13 mouse cellular contexts compared by ENCODE assay signal in the genomic region with DNA sequence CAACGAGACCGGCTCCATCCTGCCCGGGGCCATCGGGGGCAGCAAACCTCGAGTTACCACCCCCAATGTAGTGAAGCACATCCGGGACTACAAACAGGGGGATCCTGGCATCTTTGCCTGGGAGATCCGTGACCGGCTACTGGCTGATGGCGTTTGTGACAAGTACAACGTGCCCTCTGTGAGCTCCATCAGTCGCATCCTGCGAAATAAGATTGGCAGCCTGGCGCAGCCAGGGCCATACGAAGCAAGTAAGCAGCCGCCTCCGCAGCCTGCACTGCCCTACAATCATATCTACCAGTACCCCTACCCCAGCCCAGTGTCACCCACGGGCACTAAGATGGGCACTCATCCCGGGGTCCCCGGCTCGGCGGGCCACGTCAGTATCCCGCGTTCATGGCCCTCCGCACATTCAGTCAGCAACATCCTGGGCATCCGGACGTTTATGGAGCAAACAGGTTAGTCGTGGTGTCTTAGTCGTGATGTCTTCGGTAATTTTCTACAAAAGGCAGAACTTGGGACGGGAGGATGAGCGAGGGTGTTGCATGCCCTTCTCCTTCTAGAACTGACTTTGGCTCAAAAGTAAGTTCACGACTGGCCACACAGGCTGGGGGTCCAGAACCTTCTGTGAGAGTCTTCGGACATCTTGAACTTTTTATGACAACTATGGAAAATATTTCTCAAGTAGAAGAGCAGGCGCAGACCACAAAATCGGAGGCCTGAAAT. TPM values are rescaled to one million over a fixed set of nuclear protein-coding genes. Genes with fewer than 3 reads are reported as not detected.
DNase-seq lines count a peak whose midpoint lies in the region; ATAC-seq and TF ChIP-seq lines count a peak whose summit lies in the region.
"Had no signal": no experiment of that assay in that cellular context is flagged by ENCODE, and none has a peak within 500 bp of the region (broad histone marks: within the 10 kb centered on the region; RNA-seq: fewer than 3 reads in every experiment).

No protein-coding gene starts in this region.

- ATAC-seq in forebrain, embryonic 12.5 days (ENCODE audit: low FRiP score): no peak
- ATAC-seq in forebrain, embryonic 16.5 days: no peak
- ATAC-seq in kidney, embryonic 15.5 days (replicated peaks; ENCODE audit: low FRiP score): no peak
- no peak for ATAC-seq in neural tube, embryonic 11.5 days (ENCODE audit: insufficient read depth, low FRiP score, low TSS enrichment)
- ATAC-seq in activated CD4-positive, CD25-positive, alpha-beta regulatory T cell, adult 4 months: no peak
- ATAC-seq in liver, postnatal 0 days: no peak

- no peak overlapping the region for H3K4me2 ChIP-seq in forebrain, embryonic 12.5 days
- no peak overlapping the region for H3K4me2 ChIP-seq in forebrain, embryonic 16.5 days (ENCODE audit: low read length)
- peak overlapping the region; percentile 56; the same call in 1 of the 2 replicates for H3K4me2 ChIP-seq in kidney, embryonic 15.5 days
- peak overlapping the region; percentile 36 for H3K4me2 ChIP-seq in neural tube, embryonic 11.5 days (ENCODE audit: low read depth)
- no peak overlapping the region for H3K4me2 ChIP-seq in liver, postnatal 0 days (ENCODE audit: low read depth, low read length)

- WGBS in forebrain, embryonic 12.5 days: 1% methylated on average over 36 of the region's 36 CpGs
- 1% methylated on average over 36 of the region's 36 CpGs for WGBS in forebrain, embryonic 16.5 days
- 1% methylated on average over 36 of the region's 36 CpGs for WGBS in kidney, embryonic 15.5 days
- under 1% methylated on average over 36 of the region's 36 CpGs for WGBS in neural tube, embryonic 11.5 days
- WGBS in liver, postnatal 0 days (ENCODE audit: insufficient replicate concordance): 3% methylated on average over 36 of the region's 36 CpGs

- no peak for DNase-seq in kidney, adult 18-20 months
- DNase-seq in neural tube, embryonic 11.5 days (ENCODE audit: low spot score): peak; percentile 45
- no peak for DNase-seq in liver, postnatal 0 days
- DNase-seq: adrenal gland, postnatal 14 days; B cell, adult 2 months; cerebellum, adult 18-20 months had no signal

- 0 out of 2 replicates have a peak overlapping the region, but pooled peaks have one; percentile 32 for H3K4me3 ChIP-seq in forebrain, embryonic 12.5 days (replicated peaks)
- no peak overlapping the region for H3K4me3 ChIP-seq in forebrain, embryonic 16.5 days (replicated peaks; ENCODE audit: low read length)
- H3K4me3 ChIP-seq in kidney, embryonic 15.5 days (replicated peaks): 0 out of 2 replicates have a peak overlapping the region, but pooled peaks have one; percentile 34
- peak overlapping the region; percentile 41 for H3K4me3 ChIP-seq in embryonic fibroblast, embryonic 13.5 days (ENCODE audit: insufficient read depth, low read length)
- peak overlapping the region; percentile 35 for H3K4me3 ChIP-seq in neural tube, embryonic 11.5 days (ENCODE audit: low read depth, low read length)
- no peak overlapping the region for H3K4me3 ChIP-seq in liver, postnatal 0 days (ENCODE audit: low read depth, low read length)

- TF ChIP-seq CTCF in embryonic fibroblast, embryonic 13.5 days (IDR thresholded peaks at IDR 0.05; ENCODE audit: borderline replicate concordance, insufficient read depth, low read length): no peak
- no peak for TF ChIP-seq CTCF in liver, postnatal 0 days (IDR thresholded peaks at IDR 0.05; ENCODE audit: low read depth)

- TF ChIP-seq POLR2A in embryonic fibroblast, embryonic 13.5 days (IDR thresholded peaks at IDR 0.05; ENCODE audit: low read depth, low read length): no peak

- no peak overlapping the region for H3K9ac ChIP-seq in forebrain, embryonic 12.5 days
- no peak overlapping the region for H3K9ac ChIP-seq in forebrain, embryonic 16.5 days (replicated peaks; ENCODE audit: low read depth, low read length)
- H3K9ac ChIP-seq in kidney, embryonic 15.5 days: no peak overlapping the region
- H3K9ac ChIP-seq in neural tube, embryonic 11.5 days (ENCODE audit: low read length): no peak overlapping the region
- no peak overlapping the region for H3K9ac ChIP-seq in liver, postnatal 0 days (replicated peaks)
- H3K9ac ChIP-seq: stomach, embryonic 15.5 days had no signal

- peaks cover 18% of the 10 kb centered on the region for H3K4me1 ChIP-seq in forebrain, embryonic 12.5 days
- H3K4me1 ChIP-seq in forebrain, embryonic 16.5 days (replicated peaks; ENCODE audit: control insufficient read depth, insufficient read depth, low read length): peaks cover 14% of the 10 kb centered on the region
- H3K4me1 ChIP-seq in kidney, embryonic 15.5 days: peaks cover 21% of the 10 kb centered on the region
- H3K4me1 ChIP-seq in embryonic fibroblast, embryonic 13.5 days (ENCODE audit: control insufficient read depth, insufficient read depth, low read length): no peaks in the 10 kb centered on the region
- H3K4me1 ChIP-seq in neural tube, embryonic 11.5 days (ENCODE audit: control insufficient read depth, insufficient read depth, low read length): no peaks in the 10 kb centered on the region
- H3K4me1 ChIP-seq in liver, postnatal 0 days (ENCODE audit: insufficient read depth): no peaks in the 10 kb centered on the region

- no peak for TF ChIP-seq EP300 in liver, postnatal 0 days (IDR thresholded peaks at IDR 0.05; ENCODE audit: low read depth)

- H3K27ac ChIP-seq in forebrain, embryonic 12.5 days: no peak overlapping the region
- H3K27ac ChIP-seq in forebrain, embryonic 16.5 days (ENCODE audit: low read length): no peak overlapping the region
- no peak overlapping the region for H3K27ac ChIP-seq in kidney, embryonic 15.5 days
- no peak overlapping the region for H3K27ac ChIP-seq in embryonic fibroblast, embryonic 13.5 days (ENCODE audit: insufficient read depth, low read length)
- H3K27ac ChIP-seq in neural tube, embryonic 11.5 days (ENCODE audit: low read depth, low read length): no peak overlapping the region
- no peak overlapping the region for H3K27ac ChIP-seq in liver, postnatal 0 days (ENCODE audit: low read depth)
- H3K27ac ChIP-seq: stomach, embryonic 15.5 days had no signal

- H3K27me3 ChIP-seq in forebrain, embryonic 12.5 days: peaks cover 92% of the 10 kb centered on the region
- peaks cover 79% of the 10 kb centered on the region for H3K27me3 ChIP-seq in forebrain, embryonic 16.5 days (replicated peaks; ENCODE audit: control insufficient read depth, insufficient read depth, low read length)
- H3K27me3 ChIP-seq in kidney, embryonic 15.5 days: peaks cover 94% of the 10 kb centered on the region
- peaks cover 92% of the 10 kb centered on the region for H3K27me3 ChIP-seq in neural tube, embryonic 11.5 days (ENCODE audit: control insufficient read depth, insufficient read depth, low read length)
- peaks cover 89% of the 10 kb centered on the region for H3K27me3 ChIP-seq in liver, postnatal 0 days (ENCODE audit: insufficient read depth, low read length)

- no peaks in the 10 kb centered on the region for H3K36me3 ChIP-seq in forebrain, embryonic 12.5 days (replicated peaks)
- no peaks in the 10 kb centered on the region for H3K36me3 ChIP-seq in forebrain, embryonic 16.5 days (ENCODE audit: control insufficient read depth, insufficient read depth)
- H3K36me3 ChIP-seq in kidney, embryonic 15.5 days: no peaks in the 10 kb centered on the region
- no peaks in the 10 kb centered on the region for H3K36me3 ChIP-seq in neural tube, embryonic 11.5 days (ENCODE audit: control insufficient read depth, insufficient read depth, low read length)
- H3K36me3 ChIP-seq in liver, postnatal 0 days (replicated peaks; ENCODE audit: insufficient read depth, low read length): no peaks in the 10 kb centered on the region
- H3K36me3 ChIP-seq: stomach, embryonic 15.5 days had no signal

- no peaks in the 10 kb centered on the region for H3K9me3 ChIP-seq in forebrain, embryonic 12.5 days
- no peaks in the 10 kb centered on the region for H3K9me3 ChIP-seq in forebrain, embryonic 16.5 days (ENCODE audit: control insufficient read depth, low read length)
- no peaks in the 10 kb centered on the region for H3K9me3 ChIP-seq in kidney, embryonic 15.5 days (replicated peaks)
- H3K9me3 ChIP-seq in neural tube, embryonic 11.5 days (ENCODE audit: control insufficient read depth, low read length): no peaks in the 10 kb centered on the region
- no peaks in the 10 kb centered on the region for H3K9me3 ChIP-seq in liver, postnatal 0 days (ENCODE audit: low read length)
- H3K9me3 ChIP-seq: stomach, embryonic 15.5 days had no signal

RNA-seq across cellular contexts. Expression of gene Pax1, which starts 4.3 kb away (rescaled TPM):
- polyA plus RNA-seq in forebrain, embryonic 12.5 days (2016; fragmentation: Nextera tagmentation; extraction: Ambion mirVana): 1.4 and 2.2 TPM in 2 replicates
- polyA plus RNA-seq in forebrain, embryonic 16.5 days (2015; fragmentation: Nextera tagmentation; extraction: Ambion mirVana): not detected in 2 replicates
- polyA plus RNA-seq in kidney, embryonic 15.5 days (2015; fragmentation: Nextera tagmentation; extraction: Ambion mirVana): 0.22 and 0.32 TPM in 2 replicates
- 6.9 and 13.6 TPM in 2 replicates for polyA plus RNA-seq in embryonic fibroblast, embryonic 13.5 days (2011; ENCODE audit: insufficient read length, low read depth, missing spikeins)
- 17.0 and 26.4 TPM in 2 replicates for polyA plus RNA-seq in neural tube, embryonic 11.5 days (2014; fragmentation: Nextera tagmentation; extraction: Ambion mirVana)
- not detected for polyA plus RNA-seq in activated CD4-positive, CD25-positive, alpha-beta regulatory T cell, adult 4 months (2017; shearing (Covaris generic))
- polyA plus RNA-seq in liver, postnatal 0 days (2015; fragmentation: Nextera tagmentation; extraction: Ambion mirVana): 0.04 TPM in 1 of 2 replicates, not detected in the other
- polyA plus RNA-seq: lung, postnatal 0 days; stomach, embryonic 15.5 days had no signal

Comparison
In these comparisons a context has a peak if more than half of its experiments do, and no peak if none do; other contexts are left out.
1. H3K4me3 ChIP-seq: peak in forebrain, embryonic 12.5 days (single experiment), kidney, embryonic 15.5 days (single experiment), embryonic fibroblast, embryonic 13.5 days (single experiment) and neural tube, embryonic 11.5 days (single experiment); none in forebrain, embryonic 16.5 days (single experiment) and liver, postnatal 0 days (single experiment).
2. H3K4me2 ChIP-seq: peak in kidney, embryonic 15.5 days (single experiment) and neural tube, embryonic 11.5 days (single experiment); none in forebrain, embryonic 12.5 days (single experiment), forebrain, embryonic 16.5 days (single experiment) and liver, postnatal 0 days (single experiment).